Comparison of ENCODE assay signal across 8 mouse cellular contexts in genomic region chr7:4082804-4083203, GRCm38 (mm10). TPM values are rescaled to one million over a fixed set of nuclear protein-coding genes. Genes with fewer than 3 reads are reported as not detected.
DNase-seq lines count a peak whose midpoint lies in the region; ATAC-seq and TF ChIP-seq lines count a peak whose summit lies in the region.

No protein-coding gene starts in this region.

- H3K27me3 ChIP-seq in hindbrain, postnatal 0 days (ENCODE audit: insufficient read depth, low read length), result no peaks in the 10 kb centered on the region
- H3K27me3 ChIP-seq in hindbrain, embryonic 14.5 days (ENCODE audit: control insufficient read depth, insufficient read depth, low read length), result no peaks in the 10 kb centered on the region
- no peaks in the 10 kb centered on the region for H3K27me3 ChIP-seq in liver, postnatal 0 days (ENCODE audit: insufficient read depth, low read length)
- no peaks in the 10 kb centered on the region for H3K27me3 ChIP-seq in stomach, embryonic 16.5 days (ENCODE audit: control insufficient read depth, insufficient read depth, low read length)

- H3K27ac ChIP-seq in hindbrain, postnatal 0 days, result no peak overlapping the region
- no peak overlapping the region for H3K27ac ChIP-seq in hindbrain, embryonic 14.5 days
- peak overlapping the region; percentile 44 for H3K27ac ChIP-seq in liver, postnatal 0 days (ENCODE audit: low read depth)
- peak overlapping the region; percentile 77 for H3K27ac ChIP-seq in stomach, embryonic 16.5 days (ENCODE audit: low read length)

- no peak overlapping the region for H3K4me3 ChIP-seq in hindbrain, postnatal 0 days (ENCODE audit: low read length)
- no peak overlapping the region for H3K4me3 ChIP-seq in hindbrain, embryonic 14.5 days (replicated peaks; ENCODE audit: low read length)
- no peak overlapping the region for H3K4me3 ChIP-seq in liver, postnatal 0 days (ENCODE audit: low read depth, low read length)
- H3K4me3 ChIP-seq in stomach, embryonic 16.5 days (replicated peaks; ENCODE audit: low read length), result peak overlapping the region; percentile 13; the same call in 1 of the 2 replicates

- no peak for ATAC-seq in hindbrain, postnatal 0 days
- no peak for ATAC-seq in hindbrain, embryonic 14.5 days (ENCODE audit: low FRiP score)
- ATAC-seq in liver, postnatal 0 days, result peak; percentile 78
- ATAC-seq in stomach, embryonic 16.5 days (ENCODE audit: insufficient read depth, low FRiP score), result peak; percentile 69

- H3K4me2 ChIP-seq in hindbrain, postnatal 0 days (ENCODE audit: low read depth, low read length), result no peak overlapping the region
- no peak overlapping the region for H3K4me2 ChIP-seq in hindbrain, embryonic 14.5 days (replicated peaks)
- H3K4me2 ChIP-seq in liver, postnatal 0 days (ENCODE audit: low read depth, low read length), result peak overlapping the region; percentile 29
- peak overlapping the region; percentile 32 for H3K4me2 ChIP-seq in stomach, embryonic 16.5 days (ENCODE audit: low read depth, low read length)

- peak; percentile 2 for DNase-seq in hindbrain, postnatal 0 days (ENCODE audit: low spot score)
- DNase-seq in hindbrain, embryonic 14.5 days (ENCODE audit: low spot score), result no peak
- DNase-seq in brain, adult 2 months (ENCODE audit: low read depth, low spot score), result peak; percentile 45
- no peak for DNase-seq in liver, postnatal 0 days
- DNase-seq in left cerebral cortex, adult 11 months (ENCODE audit: low spot score), result no peak
- no peak for DNase-seq in neural tube, embryonic 10.5 days (ENCODE audit: extremely low spot score, low spot score)
- DNase-seq in c-Kit-positive CD71-positive TER-119-positive erythroid progenitor cells, embryonic 14.5 days (ENCODE audit: low spot score), result no peak

- H3K9me3 ChIP-seq in hindbrain, postnatal 0 days (ENCODE audit: low read length), result no peaks in the 10 kb centered on the region
- no peaks in the 10 kb centered on the region for H3K9me3 ChIP-seq in hindbrain, embryonic 14.5 days (ENCODE audit: control insufficient read depth, low read length)
- H3K9me3 ChIP-seq in liver, postnatal 0 days (ENCODE audit: low read length), result no peaks in the 10 kb centered on the region
- H3K9me3 ChIP-seq in stomach, embryonic 16.5 days (replicated peaks; ENCODE audit: control insufficient read depth, low read length), result no peaks in the 10 kb centered on the region

- no peaks in the 10 kb centered on the region for H3K36me3 ChIP-seq in hindbrain, postnatal 0 days (ENCODE audit: insufficient read depth, low read length)
- no peaks in the 10 kb centered on the region for H3K36me3 ChIP-seq in hindbrain, embryonic 14.5 days (replicated peaks; ENCODE audit: control insufficient read depth, insufficient read depth)
- H3K36me3 ChIP-seq in liver, postnatal 0 days (replicated peaks; ENCODE audit: insufficient read depth, low read length), result no peaks in the 10 kb centered on the region
- no peaks in the 10 kb centered on the region for H3K36me3 ChIP-seq in stomach, embryonic 16.5 days (ENCODE audit: control insufficient read depth, insufficient read depth, low read length)

- TF ChIP-seq CTCF in hindbrain, postnatal 0 days (IDR thresholded peaks at IDR 0.05; ENCODE audit: low read depth), result no peak
- TF ChIP-seq CTCF in liver, postnatal 0 days (IDR thresholded peaks at IDR 0.05; ENCODE audit: low read depth), result no peak

- no peak overlapping the region for H3K9ac ChIP-seq in hindbrain, postnatal 0 days (replicated peaks; ENCODE audit: low read length)
- H3K9ac ChIP-seq in hindbrain, embryonic 14.5 days, result no peak overlapping the region
- H3K9ac ChIP-seq in liver, postnatal 0 days (replicated peaks), result no peak overlapping the region
- H3K9ac ChIP-seq in stomach, embryonic 16.5 days (ENCODE audit: low read length), result peak overlapping the region; percentile 16; the same call in 1 of the 2 replicates

- TF ChIP-seq EP300 in liver, postnatal 0 days (IDR thresholded peaks at IDR 0.05; ENCODE audit: low read depth), result peak; percentile 53; the same call in 1 of the 2 replicates

- no peaks in the 10 kb centered on the region for H3K4me1 ChIP-seq in hindbrain, postnatal 0 days (ENCODE audit: insufficient read depth, low read length)
- H3K4me1 ChIP-seq in hindbrain, embryonic 14.5 days (replicated peaks; ENCODE audit: control insufficient read depth, insufficient read depth, low read length), result no peaks in the 10 kb centered on the region
- H3K4me1 ChIP-seq in liver, postnatal 0 days (ENCODE audit: insufficient read depth), result peaks cover 23% of the 10 kb centered on the region
- H3K4me1 ChIP-seq in stomach, embryonic 16.5 days (ENCODE audit: control insufficient read depth, insufficient read depth, low read length), result peaks cover 11% of the 10 kb centered on the region; the same call in 1 of the 2 replicates

- WGBS in hindbrain, postnatal 0 days, result 46% methylated on average over 2 of the region's 2 CpGs
- 57% methylated on average over 2 of the region's 2 CpGs for WGBS in hindbrain, embryonic 14.5 days
- 3% methylated on average over 2 of the region's 2 CpGs for WGBS in liver, postnatal 0 days (ENCODE audit: insufficient replicate concordance)
- WGBS in stomach, embryonic 16.5 days, result 5% methylated on average over 2 of the region's 2 CpGs

RNA-seq across cellular contexts. Expression of gene Lair1, which starts 19.8 kb away (rescaled TPM):
- total RNA-seq in hindbrain, postnatal 0 days (2014; rRNA removed), result 6.2 and 8.6 TPM in 2 replicates
- 3.4 and 4.0 TPM in 2 replicates for polyA plus RNA-seq in hindbrain, postnatal 0 days (2015; fragmentation: Nextera tagmentation; extraction: Ambion mirVana)
- 2.8 and 3.4 TPM in 2 replicates for polyA plus RNA-seq in hindbrain, embryonic 14.5 days (2014; fragmentation: Nextera tagmentation; extraction: Ambion mirVana)
- polyA plus RNA-seq in liver, postnatal 0 days (2015; fragmentation: Nextera tagmentation; extraction: Ambion mirVana), result 5.0 and 5.3 TPM in 2 replicates
- polyA plus RNA-seq in stomach, embryonic 16.5 days (2015; fragmentation: Nextera tagmentation; extraction: Ambion mirVana), result 1.8 and 2.1 TPM in 2 replicates

RNA-seq across cellular contexts. Expression of gene Ttyh1, which starts 36.4 kb away (rescaled TPM):
- 819 and 1,009 TPM in 2 replicates for total RNA-seq in hindbrain, postnatal 0 days (2014; rRNA removed)
- polyA plus RNA-seq in hindbrain, postnatal 0 days (2015; fragmentation: Nextera tagmentation; extraction: Ambion mirVana), result 249 and 272 TPM in 2 replicates
- 148 and 151 TPM in 2 replicates for polyA plus RNA-seq in hindbrain, embryonic 14.5 days (2014; fragmentation: Nextera tagmentation; extraction: Ambion mirVana)
- 1.9 and 3.2 TPM in 2 replicates for polyA plus RNA-seq in liver, postnatal 0 days (2015; fragmentation: Nextera tagmentation; extraction: Ambion mirVana)
- polyA plus RNA-seq in stomach, embryonic 16.5 days (2015; fragmentation: Nextera tagmentation; extraction: Ambion mirVana), result 8.6 and 10.0 TPM in 2 replicates

RNA-seq across cellular contexts. Expression of gene Leng8, which starts 54.0 kb away (rescaled TPM):
- total RNA-seq in hindbrain, postnatal 0 days (2014; rRNA removed), result 183 and 264 TPM in 2 replicates
- 49.1 and 50.8 TPM in 2 replicates for polyA plus RNA-seq in hindbrain, postnatal 0 days (2015; fragmentation: Nextera tagmentation; extraction: Ambion mirVana)
- 65.3 and 66.7 TPM in 2 replicates for polyA plus RNA-seq in hindbrain, embryonic 14.5 days (2014; fragmentation: Nextera tagmentation; extraction: Ambion mirVana)
- 9.1 and 9.7 TPM in 2 replicates for polyA plus RNA-seq in liver, postnatal 0 days (2015; fragmentation: Nextera tagmentation; extraction: Ambion mirVana)
- polyA plus RNA-seq in stomach, embryonic 16.5 days (2015; fragmentation: Nextera tagmentation; extraction: Ambion mirVana), result 50.9 and 51.4 TPM in 2 replicates

Comparison
In these comparisons a context has a peak if more than half of its experiments do, and no peak if none do; other contexts are left out.
1. DNase-seq: peak in hindbrain, postnatal 0 days (single experiment) and brain, adult 2 months (single experiment); none in hindbrain, embryonic 14.5 days (single experiment), liver, postnatal 0 days (single experiment), left cerebral cortex, adult 11 months (single experiment), neural tube, embryonic 10.5 days (single experiment) and c-Kit-positive CD71-positive TER-119-positive erythroid progenitor cells, embryonic 14.5 days (single experiment).
2. ATAC-seq: peak in liver, postnatal 0 days (single experiment) and stomach, embryonic 16.5 days (single experiment); none in hindbrain, postnatal 0 days (single experiment) and hindbrain, embryonic 14.5 days (single experiment).
3. H3K27ac ChIP-seq: peak in liver, postnatal 0 days (single experiment) and stomach, embryonic 16.5 days (single experiment); none in hindbrain, postnatal 0 days (single experiment) and hindbrain, embryonic 14.5 days (single experiment).
4. H3K4me2 ChIP-seq: peak in liver, postnatal 0 days (single experiment) and stomach, embryonic 16.5 days (single experiment); none in hindbrain, postnatal 0 days (single experiment) and hindbrain, embryonic 14.5 days (single experiment).
5. RNA of gene Ttyh1, which starts 36.4 kb away (polyA plus RNA-seq): 249 to 272 TPM in hindbrain, postnatal 0 days and 148 to 151 TPM in hindbrain, embryonic 14.5 days; 8.6 to 10.0 TPM in stomach, embryonic 16.5 days and 1.9 to 3.2 TPM in liver, postnatal 0 days; every median in the first group is over 10 times any median in the second.